Mouse (Mus musculus): ENCODE measurements around the gene Zcchc7. TPM values are rescaled to one million over a fixed set of nuclear protein-coding genes. Genes with fewer than 3 reads are reported as not detected.

Zcchc7 gene
- polyA plus RNA-seq (2012; rRNA removed; ENCODE audit: low replicate concordance), result 12.3 and 21.6 TPM in 2 replicates

DNA sequence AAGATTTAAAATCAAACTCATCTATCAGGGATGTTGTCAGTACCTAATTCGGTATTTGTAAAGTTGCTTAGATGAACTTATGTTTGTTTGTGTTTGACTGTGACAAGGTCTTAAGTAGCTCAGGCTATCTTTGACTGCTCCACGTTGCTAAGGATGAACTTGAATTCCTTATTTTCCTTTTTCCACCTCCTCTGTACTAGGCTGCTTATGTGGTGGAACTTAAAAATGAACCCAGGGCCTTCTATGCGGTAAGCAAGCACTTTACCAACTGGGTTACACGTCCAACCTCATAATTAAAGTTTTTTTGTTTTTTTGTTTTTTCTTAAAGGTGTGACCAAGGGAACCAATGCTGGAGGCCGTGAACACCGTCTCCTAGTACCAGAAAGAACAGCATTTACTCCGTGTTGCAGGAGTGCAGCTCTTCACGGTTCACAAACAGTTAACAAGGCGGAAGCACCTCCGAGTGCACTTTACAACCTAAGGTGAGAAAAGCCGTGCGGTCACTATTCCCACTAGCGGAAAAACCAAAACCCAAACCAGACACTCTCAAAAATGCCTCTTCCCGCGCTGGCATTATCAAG, at the start of gene Zcchc7:
Zcchc7 (plus strand) TSS at position 325 of the 581 bp plus-strand sequence.

DNA sequence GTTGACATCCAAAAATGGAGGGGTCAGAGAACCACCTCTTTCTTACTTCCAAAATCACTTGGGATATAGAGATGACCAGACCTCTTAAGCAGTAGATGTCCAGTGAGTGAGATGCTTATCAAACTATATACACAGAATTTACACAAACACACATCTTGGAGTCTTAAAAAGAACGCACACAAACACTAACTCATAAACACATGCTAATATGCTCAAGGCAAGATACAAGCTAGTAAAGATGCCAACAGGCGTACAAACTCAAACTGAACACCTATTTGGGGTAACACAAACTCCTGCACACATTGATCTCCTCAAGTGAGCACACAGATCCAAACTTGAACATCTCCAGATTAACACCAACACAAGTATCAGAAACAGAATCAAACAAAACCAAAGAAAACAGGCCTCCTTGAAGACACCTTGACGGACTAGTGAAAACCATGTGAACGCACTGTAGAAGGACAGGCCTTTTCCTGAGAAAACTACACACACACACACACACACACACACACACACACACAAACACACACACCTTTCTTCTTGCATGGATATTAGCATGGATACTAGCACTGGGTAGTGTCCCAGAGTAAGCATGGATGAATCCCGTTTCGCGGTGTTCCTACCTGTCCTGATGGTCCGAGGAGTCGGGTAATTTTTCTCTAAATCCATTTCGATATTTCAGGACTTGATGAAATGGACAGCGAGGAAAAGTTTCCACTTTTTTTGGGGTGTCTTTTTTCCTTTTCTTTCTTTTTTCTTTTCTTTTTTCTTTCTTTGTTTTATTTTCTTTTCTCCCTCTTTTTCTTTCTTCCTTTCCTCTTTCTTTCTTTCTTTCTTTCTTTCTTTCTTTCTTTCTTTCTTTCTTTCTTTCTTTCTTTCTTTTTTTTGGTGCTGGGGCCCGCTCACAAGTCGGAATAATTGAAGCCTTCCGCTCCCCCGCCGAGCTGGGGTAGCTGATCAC, 45.7 kb upstream of the Zcchc7 start, which contains the start of gene Pax5:
Pax5 (minus strand) TSS at position 748 of the 961 bp plus-strand sequence.

DNA sequence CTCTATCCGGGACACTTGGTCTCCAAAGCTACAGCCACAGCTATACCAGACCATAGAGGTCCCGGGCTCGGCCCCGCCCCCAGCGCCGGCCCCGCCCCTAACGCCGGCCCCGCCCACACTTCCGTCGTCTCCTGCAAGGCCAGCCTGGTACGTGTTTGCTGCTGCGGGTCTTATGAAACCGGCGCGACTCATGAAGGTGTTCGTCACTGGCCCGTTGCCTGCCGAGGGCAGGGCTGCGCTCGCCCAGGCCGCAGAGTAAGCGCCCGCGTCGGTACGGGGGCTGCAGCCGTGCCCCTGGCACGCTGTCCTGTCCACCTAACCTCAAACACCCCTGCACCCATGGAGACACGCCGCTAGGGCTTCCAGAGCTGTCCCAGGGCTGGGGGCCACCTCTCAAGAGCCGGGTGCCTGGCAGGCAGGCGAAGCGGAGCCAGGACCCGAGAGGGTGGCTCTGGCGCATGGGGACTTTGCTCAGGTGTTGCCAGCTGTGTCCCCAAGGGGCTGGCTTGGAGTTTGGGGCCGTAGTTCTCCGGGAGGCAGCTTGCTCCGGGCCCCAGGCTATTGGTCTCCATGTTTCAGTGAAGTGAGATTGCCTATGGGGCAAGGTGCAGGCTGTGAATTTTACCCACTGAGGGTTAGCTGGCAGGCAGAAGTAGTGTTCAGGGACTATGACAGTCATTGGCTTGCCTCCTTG, 225.8 kb downstream of the Zcchc7 start, which contains the start of gene Grhpr:
Grhpr (plus strand) TSS at position 116 of the 694 bp plus-strand sequence.

Other genes starting within 250 kb of the Zcchc7 start
- 0.16 and 0.31 TPM in 2 replicates for gene Pax5, start 45.4 kb upstream of the Zcchc7 start, polyA plus RNA-seq (2012; rRNA removed; ENCODE audit: low replicate concordance)
- gene Grhpr, start 225.5 kb downstream of the Zcchc7 start, polyA plus RNA-seq (2012; rRNA removed; ENCODE audit: low replicate concordance), result 45.6 and 88.8 TPM in 2 replicates